Mouse (Mus musculus) bone marrow macrophage, adult 2 months (primary cell): ENCODE data around the gene Gm9817. TPM values are rescaled to one million over a fixed set of nuclear protein-coding genes. Genes with fewer than 3 reads are reported as not detected.

Source experiments
- H3K27ac ChIP-seq: 2 replicates; pipeline ENCODE4 v1.5.1; 2012; ENCODE audit warnings: low read depth, low read length; ENCODE audit not compliant: insufficient read depth
- H3K4me1 ChIP-seq: 2 replicates; pipeline ENCODE4 v1.6.1; 2012; ENCODE audit warnings: low read length; ENCODE audit not compliant: control insufficient read depth, insufficient read depth
- H3K4me3 ChIP-seq: 2 replicates; pipeline ENCODE4 v1.5.1; 2012; ENCODE audit warnings: mild to moderate bottlenecking, low read length, moderate library complexity; ENCODE audit not compliant: insufficient read depth
- CTCF ChIP-seq: IDR thresholded peaks from 2 replicates; pipeline ENCODE4 v1.5.1; 2012; ENCODE audit warnings: low read depth, mild to moderate bottlenecking, low read length, moderate library complexity
- POLR2A ChIP-seq: IDR thresholded peaks from 2 replicates; pipeline ENCODE4 v1.6.1; 2012; ENCODE audit warnings: mild to moderate bottlenecking, low read depth, low read length, borderline replicate concordance
- polyA plus RNA-seq: library from polyadenylated mRNA; stranded (reverse); fragments of >200 nt; gene quantifications from 2 replicates; pipeline ENCODE4 v1.2.4, GENCODE M21; 2012; ENCODE audit not compliant: missing spikeins, insufficient read depth, insufficient read length

Gm9817 gene
- polyA plus RNA-seq, 1 experiment, result not detected

DNA sequence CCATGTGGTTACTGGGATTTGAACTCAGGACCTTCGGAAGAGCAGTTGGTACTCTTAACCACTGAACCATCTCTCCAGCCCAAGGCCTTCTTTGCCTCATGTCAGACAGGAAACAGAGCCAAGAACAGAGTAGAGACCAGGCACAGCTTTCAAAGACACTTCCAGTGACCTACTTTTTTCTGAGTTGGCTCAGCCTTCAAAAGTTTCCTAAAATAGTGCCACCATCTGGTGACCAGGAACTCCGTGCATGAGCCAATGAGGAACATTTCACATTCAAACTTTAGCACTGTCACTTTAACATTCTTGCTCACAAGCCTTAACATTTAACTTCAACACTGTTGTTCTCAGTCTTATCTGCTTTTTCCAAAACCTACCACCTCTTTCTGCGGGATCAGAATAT lies 2.3 kb downstream of the Gm9817 start:
- no peak overlapping the region for H3K27ac ChIP-seq
- no peak overlapping the region for H3K4me3 ChIP-seq
- TF ChIP-seq CTCF (no peak), POLR2A (no peak)
- H3K4me1 ChIP-seq, result no peaks in the 10 kb centered on the region

DNA sequence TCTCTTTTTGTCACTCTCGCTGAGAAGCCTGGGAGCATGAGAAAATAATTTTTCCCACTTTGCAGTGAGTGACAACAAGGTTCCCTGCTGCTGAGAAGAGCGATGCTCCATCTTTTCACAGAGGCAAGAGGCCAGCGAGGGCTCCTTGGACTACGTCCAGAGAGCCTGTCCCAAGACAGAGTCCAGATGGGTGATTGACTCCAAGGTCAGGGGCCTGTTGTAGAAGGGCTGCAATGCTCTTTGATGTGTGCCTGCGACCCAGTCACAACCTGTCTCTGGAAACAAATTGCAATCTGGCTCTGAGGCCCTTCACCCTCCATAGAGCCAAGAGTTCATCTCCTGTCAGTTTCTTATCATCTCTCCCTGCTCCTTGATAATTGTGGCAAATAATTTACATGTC lies 5.2 kb downstream of the Gm9817 start:
- H3K4me1 ChIP-seq, result peaks cover 16% of the 10 kb centered on the region
- no peak overlapping the region for H3K4me3 ChIP-seq
- TF ChIP-seq POLR2A (no peak), CTCF (no peak)

DNA sequence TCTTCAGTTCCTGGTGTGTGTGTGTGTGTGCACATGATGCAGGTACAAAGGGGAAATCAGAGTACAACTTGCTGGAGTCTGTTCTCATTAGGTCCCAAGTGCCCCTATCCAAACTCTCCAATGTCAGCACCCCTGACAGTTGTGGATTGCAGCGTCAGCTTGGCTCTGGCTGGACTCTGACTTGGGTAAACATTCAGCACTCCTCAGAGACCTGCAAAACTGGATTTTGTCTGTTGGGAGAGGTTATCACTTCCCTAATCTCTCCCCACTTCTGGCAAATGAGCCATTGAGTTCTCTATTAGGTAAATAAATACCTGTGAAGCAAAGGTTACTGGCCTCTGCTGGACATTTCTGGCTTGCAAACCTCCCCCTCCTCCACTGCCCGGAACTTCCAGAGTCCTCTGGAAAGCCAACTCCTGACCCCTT lies 10.3 kb downstream of the Gm9817 start:
- TF ChIP-seq CTCF, result no peak
- no peak for TF ChIP-seq POLR2A
- H3K4me3 ChIP-seq, result no peak overlapping the region

More for the DNA sequence above, 5.2 kb downstream of the Gm9817 start:
- no peak overlapping the region for H3K27ac ChIP-seq

DNA sequence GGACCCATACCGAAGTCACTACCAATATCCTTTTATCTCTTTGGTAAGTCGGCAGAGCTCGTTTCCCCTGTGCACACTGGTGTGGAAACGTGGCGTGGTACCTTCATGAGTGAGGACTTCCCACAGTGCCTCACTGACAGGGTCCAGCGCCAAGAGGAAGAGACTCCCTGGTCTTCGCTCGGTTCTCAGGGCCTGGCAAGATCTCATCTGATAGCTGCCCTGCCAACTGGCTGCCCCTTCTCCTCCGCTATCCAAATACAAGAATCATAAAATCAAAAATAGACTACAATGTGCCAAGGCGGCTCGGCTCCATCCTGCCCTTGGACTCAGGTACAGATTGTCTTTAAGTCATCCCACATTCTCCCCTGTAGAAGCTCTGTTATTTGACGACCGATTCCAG lies 11.4 kb downstream of the Gm9817 start:
- H3K4me3 ChIP-seq, result no peak overlapping the region
- no peak for TF ChIP-seq POLR2A
- TF ChIP-seq CTCF, result no peak
- H3K27ac ChIP-seq, result no peak overlapping the region
- H3K4me1 ChIP-seq, result peaks cover 28% of the 10 kb centered on the region

More for the DNA sequence above, 10.3 kb downstream of the Gm9817 start:
- H3K4me1 ChIP-seq, result peaks cover 25% of the 10 kb centered on the region
- no peak overlapping the region for H3K27ac ChIP-seq

DNA sequence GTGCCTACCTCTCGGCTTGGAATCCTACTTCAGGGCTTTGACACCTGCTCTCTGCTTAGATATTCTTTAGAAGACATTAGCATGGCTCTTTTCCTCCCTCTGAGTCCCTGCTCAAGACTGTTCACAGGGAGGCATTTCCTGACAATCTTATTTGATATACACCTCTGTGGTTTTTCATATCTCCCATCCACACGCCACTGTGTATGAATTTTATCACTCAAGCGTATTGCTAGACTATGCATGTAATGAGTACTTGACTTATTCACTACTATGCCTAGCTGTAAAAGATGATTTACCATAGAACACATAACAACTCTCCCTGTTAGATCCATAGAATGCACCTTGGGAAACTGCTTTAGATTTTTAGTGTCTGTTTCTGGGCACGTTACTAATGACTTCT lies 14.3 kb downstream of the Gm9817 start:
- Histone ChIP-seq H3K4me1 (peaks cover 16% of the 10 kb centered on the region), H3K27ac (no peak overlapping the region), H3K4me3 (no peak overlapping the region)
- no peak for TF ChIP-seq POLR2A
- TF ChIP-seq CTCF, result no peak

DNA sequence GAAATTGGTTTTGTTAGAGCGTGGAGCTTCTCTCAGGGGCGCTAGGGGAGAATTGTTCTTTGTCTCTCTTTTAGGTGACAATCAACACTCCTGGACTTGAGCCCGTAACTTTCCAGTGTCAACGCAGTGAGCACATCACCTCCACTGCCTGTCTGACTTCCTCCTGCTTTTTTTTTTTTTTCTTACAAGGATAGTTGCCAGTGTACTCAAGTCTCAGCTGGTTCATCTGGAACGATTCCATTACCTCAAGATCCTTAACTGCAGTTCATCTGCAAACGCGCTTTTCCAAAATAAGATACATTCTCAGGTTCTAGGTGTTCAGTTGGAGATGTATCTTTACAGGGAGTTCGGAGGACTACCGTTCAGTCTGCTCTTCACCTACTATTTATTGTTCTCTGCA lies 16.5 kb downstream of the Gm9817 start:
- H3K4me3 ChIP-seq, result no peak overlapping the region
- no peak for TF ChIP-seq POLR2A
- peaks cover 11% of the 10 kb centered on the region; the same call in 1 of the 2 replicates for H3K4me1 ChIP-seq
- no peak overlapping the region for H3K27ac ChIP-seq

DNA sequence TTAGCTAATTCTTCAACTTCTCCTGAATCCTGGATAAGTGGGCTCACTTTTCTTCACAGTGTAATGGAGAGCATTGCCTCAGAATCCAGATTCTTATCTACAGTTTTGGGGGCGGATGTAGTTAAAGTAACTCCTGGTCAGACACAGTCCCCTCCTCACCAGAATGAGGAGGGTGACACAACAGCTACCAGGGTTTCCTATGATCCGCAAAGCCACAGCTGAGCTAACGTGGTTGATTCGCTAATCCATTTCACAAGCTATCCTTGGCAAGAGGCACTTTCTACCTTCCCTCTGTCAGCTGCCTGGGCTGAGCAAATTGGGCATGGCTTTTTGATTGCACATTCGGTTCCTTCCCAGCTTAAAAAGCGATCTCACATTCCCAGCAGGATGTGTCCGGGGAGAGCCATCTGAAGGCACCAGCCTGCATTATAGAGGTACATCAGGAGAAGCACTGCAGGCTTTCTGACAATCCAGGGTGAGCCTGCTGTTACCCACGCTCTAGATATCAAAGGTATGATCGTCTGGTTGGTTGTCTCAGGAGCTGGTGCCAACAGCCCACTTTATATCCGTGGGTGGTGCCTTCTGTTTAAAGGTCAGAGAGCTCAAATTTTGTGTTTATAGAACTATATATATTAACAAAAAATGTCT lies 21.2 kb downstream of the Gm9817 start:
- no peak overlapping the region for H3K4me3 ChIP-seq
- peaks cover 20% of the 10 kb centered on the region for H3K4me1 ChIP-seq
- TF ChIP-seq CTCF (no peak), POLR2A (no peak)
- H3K27ac ChIP-seq, result no peak overlapping the region

DNA sequence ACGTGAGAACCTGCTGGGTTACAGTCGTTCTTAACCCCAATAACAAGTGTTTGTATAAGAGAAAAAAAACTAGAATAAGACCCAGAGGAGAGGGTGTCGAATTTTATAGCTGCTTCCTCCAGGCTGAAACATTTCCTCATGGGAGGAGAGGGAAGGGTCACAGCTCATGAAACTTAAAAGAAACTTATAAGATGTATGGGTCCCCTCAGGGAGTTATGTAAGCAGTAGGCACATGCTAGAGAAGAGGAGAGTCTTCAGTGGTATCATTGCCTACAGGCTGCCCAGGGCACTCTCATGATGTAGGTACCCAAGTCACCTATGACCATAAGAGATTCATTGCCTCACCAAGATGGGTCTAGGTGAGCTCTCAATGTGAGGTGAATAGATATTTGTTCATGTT lies 28.0 kb downstream of the Gm9817 start:
- H3K27ac ChIP-seq, result no peak overlapping the region
- peaks cover 54% of the 10 kb centered on the region for H3K4me1 ChIP-seq
- TF ChIP-seq CTCF, result no peak
- no peak for TF ChIP-seq POLR2A
- no peak overlapping the region for H3K4me3 ChIP-seq

DNA sequence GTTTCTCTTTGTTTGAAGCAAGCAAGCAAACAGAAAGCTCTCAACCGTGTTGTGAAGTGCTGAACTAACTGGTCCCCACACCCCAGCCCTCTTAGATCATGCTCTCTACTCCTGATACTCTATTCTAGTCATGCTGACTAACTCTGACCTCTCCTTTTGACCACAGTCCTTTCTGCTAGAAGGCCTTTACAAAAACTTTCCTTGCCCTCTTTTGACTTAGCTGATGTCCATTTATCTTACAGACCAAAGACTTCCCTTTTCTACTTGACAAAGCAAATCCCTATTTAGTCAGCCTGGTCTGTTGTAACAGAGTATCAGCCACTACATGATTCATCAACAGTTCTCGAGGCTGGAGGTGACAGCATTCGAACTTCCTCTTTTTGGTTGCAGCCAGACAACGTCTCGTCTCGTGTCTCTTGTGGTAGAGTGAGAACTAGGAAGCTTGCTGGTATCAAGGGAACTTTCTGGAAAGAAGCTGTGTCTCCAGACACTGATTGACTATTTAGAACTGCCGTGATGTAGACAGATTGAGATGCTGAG lies 30.4 kb downstream of the Gm9817 start:
- Histone ChIP-seq H3K4me3 (peak overlapping the region; percentile 28; the same call in 1 of the 2 replicates), H3K27ac (peak overlapping the region; percentile 98), H3K4me1 (peaks cover 54% of the 10 kb centered on the region)
- TF ChIP-seq POLR2A (no peak), CTCF (no peak)

DNA sequence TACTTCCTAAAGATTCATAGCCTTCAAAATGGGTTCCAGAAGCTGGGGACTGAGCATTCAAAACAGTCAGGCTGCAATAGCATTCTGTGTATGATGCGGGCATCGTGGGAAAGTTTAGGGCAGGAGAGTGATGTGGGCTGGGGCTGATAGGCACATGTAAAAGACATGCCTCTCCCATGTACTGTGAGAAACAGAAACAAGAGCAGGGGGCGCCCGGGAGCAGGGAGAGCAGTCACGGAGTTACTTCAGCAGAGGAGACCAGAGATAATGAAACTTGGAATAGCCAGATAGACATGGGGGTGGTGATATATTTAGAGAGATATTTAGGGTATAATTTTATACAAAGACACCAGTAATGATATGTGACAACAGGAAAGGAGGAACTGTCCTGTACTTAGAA lies 39.9 kb downstream of the Gm9817 start:
- Histone ChIP-seq H3K27ac (no peak overlapping the region), H3K4me3 (no peak overlapping the region), H3K4me1 (peaks cover 7% of the 10 kb centered on the region)
- no peak for TF ChIP-seq CTCF

DNA sequence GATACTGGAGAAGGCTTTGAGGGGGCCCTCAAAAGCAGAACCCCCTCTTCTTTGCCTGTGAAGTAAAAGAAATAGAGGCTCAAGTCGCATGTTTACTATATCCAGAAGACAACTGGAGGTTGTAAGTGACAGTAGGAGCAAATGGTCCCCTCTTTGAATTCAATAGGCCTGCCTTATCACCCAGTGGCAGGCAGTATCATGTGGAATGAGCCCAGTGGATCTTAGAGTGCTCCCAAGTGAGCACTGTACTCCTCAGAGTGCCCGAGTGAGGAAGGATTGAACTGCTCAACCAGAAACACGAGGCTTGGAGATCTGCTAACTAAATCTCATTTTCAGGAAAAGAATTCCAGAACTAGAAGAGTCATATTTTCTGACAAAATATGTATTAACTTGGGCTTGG lies 40.3 kb downstream of the Gm9817 start:
- Histone ChIP-seq H3K4me1 (peaks cover 7% of the 10 kb centered on the region), H3K4me3 (no peak overlapping the region), H3K27ac (no peak overlapping the region)
- no peak for TF ChIP-seq POLR2A
- TF ChIP-seq CTCF, result no peak

Other genes starting within 250 kb of the Gm9817 start
- gene Dtnbp1, start 76.5 kb upstream of the Gm9817 start, polyA plus RNA-seq, result 107 and 127 TPM in 2 replicates